Mouse (Mus musculus): ENCODE measurements at regions not wholly inside any gene's neighbourhood (a gene's known extent, or its start where the extent isn't known, plus 50 kb on each side); places are given as distances from the start of the nearest gene placed in this dataset.

DNA sequence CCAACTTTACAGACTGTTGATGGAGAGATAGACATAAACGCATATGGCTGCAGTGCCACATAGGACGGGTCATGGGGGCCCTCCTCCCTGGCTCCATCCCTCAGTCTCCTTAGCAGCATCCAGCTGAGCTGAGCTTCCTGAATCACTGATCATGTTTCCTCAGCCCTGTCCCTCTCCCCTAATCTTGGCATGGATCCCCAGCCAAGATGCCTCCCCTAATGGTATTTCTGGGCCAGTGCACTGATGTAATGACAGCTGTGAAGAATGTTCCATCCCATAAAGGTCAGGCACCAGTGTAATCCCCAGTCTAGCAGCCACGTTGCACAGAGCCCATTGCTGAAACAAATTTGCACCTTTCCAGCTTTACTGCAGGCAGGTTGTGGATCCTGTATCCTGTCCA is 576.5 kb upstream of the Cpeb2 start:
- H3K4me3 ChIP-seq (replicated peaks), result no peak overlapping the region
- H3K4me1 ChIP-seq (replicated peaks), result no peaks in the 10 kb centered on the region
- no peaks in the 10 kb centered on the region for H3K36me3 ChIP-seq
- ATAC-seq (ENCODE audit: low read depth) (no peak), DNase-seq (no peak)
- no peak overlapping the region for H3K27ac ChIP-seq
- no peak overlapping the region for H3K9ac ChIP-seq
- WGBS (ENCODE audit: insufficient replicate concordance), result 55% methylated on average over 3 of the region's 3 CpGs
- H3K4me2 ChIP-seq, result no peak overlapping the region
- H3K9me3 ChIP-seq (replicated peaks), result no peaks in the 10 kb centered on the region
- no peaks in the 10 kb centered on the region for H3K27me3 ChIP-seq

DNA sequence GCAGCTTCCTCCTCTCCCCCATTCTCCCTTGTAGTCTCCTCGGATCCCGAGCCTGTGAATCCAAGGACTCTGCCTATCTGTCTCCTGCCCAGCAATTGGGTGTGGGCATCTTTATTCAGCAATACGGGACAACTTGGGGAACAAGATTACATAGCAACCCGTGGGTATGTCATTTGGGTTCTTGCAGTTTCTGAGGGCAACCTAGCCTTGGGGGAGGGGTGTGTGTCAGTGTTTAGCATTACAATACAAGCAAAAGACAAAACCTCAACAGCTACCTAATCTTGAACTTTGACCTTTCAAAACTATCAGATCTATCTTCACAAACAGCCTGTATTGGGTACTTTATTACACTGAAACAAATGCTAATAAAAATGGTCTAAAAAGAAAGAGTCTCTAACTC is 573.0 kb upstream of the Cpeb2 start:
- no peak overlapping the region for H3K4me2 ChIP-seq
- no peaks in the 10 kb centered on the region for H3K9me3 ChIP-seq (replicated peaks)
- H3K9ac ChIP-seq, result no peak overlapping the region
- no peaks in the 10 kb centered on the region for H3K36me3 ChIP-seq
- ATAC-seq (ENCODE audit: low read depth) (no peak), DNase-seq (no peak)
- no peaks in the 10 kb centered on the region for H3K27me3 ChIP-seq
- WGBS (ENCODE audit: insufficient replicate concordance), result 51% methylated on average over 4 of the region's 4 CpGs
- H3K27ac ChIP-seq, result no peak overlapping the region
- H3K4me1 ChIP-seq (replicated peaks), result no peaks in the 10 kb centered on the region
- no peak overlapping the region for H3K4me3 ChIP-seq (replicated peaks)

DNA sequence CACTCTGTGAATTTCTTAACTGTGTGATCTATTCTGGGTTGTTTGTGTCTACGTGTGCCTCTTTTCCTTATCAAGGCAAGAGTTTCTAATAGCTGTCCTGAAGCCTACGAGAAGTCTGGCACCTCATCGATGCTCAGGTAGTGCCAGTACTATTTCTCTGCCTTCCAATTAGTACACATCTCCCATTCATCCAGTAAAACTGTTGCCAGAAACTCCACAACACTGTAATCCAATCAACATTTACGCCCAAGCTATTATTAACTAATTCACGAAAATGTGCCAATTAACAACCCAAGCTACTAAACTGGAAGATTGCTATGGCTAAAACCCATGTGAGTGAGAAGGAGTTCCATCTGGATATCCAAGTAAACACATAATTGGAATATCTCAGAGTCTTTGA is 553.4 kb upstream of the Cpeb2 start:
- 68% methylated on average over 5 of the region's 5 CpGs for WGBS (ENCODE audit: insufficient replicate concordance)
- H3K4me3 ChIP-seq (replicated peaks), result no peak overlapping the region
- no peaks in the 10 kb centered on the region for H3K9me3 ChIP-seq (replicated peaks)
- no peak overlapping the region for H3K9ac ChIP-seq
- no peaks in the 10 kb centered on the region for H3K4me1 ChIP-seq (replicated peaks)
- ATAC-seq (ENCODE audit: low read depth), result no peak
- H3K27ac ChIP-seq, result no peak overlapping the region
- no peak overlapping the region for H3K4me2 ChIP-seq
- H3K27me3 ChIP-seq, result no peaks in the 10 kb centered on the region
- H3K36me3 ChIP-seq, result no peaks in the 10 kb centered on the region
- DNase-seq, result no peak

DNA sequence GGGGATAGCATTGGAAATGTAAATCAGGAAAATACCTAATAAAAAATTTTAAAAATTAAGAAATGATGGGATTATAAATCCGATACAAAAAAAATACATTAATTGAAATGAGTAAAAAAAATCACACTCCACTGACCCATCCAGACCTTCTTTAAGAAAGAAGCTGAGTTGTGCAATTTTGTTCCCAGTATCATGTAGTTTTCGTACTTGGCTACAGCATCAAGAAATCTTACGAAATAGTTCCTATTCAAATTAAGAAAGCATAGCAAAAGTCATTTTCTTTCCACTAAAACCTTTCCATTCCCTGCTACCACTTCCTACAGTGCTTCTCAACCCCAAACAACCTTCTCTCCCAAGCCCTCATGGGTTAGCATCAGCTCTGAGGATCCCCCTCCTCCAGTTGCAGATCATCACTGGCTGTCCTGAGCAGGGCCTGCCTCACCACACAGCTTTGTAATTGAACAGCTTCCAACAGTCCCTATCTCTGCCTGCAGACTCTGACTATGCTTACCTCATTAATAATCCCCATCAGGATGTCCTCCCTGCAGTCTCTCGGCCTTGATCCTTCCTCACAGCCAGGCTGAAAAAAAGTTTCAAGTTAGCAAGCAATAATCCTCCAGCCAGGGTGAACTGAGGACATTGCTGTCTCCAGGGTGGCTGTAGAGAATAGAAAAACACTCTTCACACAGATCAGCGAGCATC is 547.5 kb upstream of the Cpeb2 start:
- DNase-seq, result no peak
- Histone ChIP-seq H3K27me3 (no peaks in the 10 kb centered on the region), H3K9ac (no peak overlapping the region), H3K27ac (no peak overlapping the region), H3K9me3 (replicated peaks) (no peaks in the 10 kb centered on the region), H3K4me1 (replicated peaks) (no peaks in the 10 kb centered on the region), H3K4me3 (replicated peaks) (no peak overlapping the region), H3K4me2 (no peak overlapping the region), H3K36me3 (no peaks in the 10 kb centered on the region)
- 51% methylated on average over 5 of the region's 5 CpGs for WGBS (ENCODE audit: insufficient replicate concordance)
- no peak for ATAC-seq (ENCODE audit: low read depth)

DNA sequence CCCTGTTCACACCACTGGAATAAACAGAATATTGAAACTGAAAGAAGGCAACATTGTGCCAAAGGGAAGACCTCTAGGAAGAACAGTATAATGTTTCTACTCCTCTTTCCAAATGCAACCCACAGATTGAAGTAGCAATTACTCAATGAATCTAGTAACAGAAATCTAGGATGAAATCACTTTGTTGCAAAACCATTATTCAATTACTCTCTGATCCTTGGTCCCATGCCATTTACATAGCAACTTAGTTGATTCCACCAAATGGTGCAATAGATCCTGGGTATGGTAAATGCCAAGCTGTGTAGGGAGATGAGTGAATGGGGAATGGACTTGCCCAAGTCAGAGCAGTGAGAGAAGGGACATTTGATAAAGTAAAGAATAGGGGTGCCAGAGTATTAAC is 545.8 kb upstream of the Cpeb2 start:
- H3K9ac ChIP-seq, result no peak overlapping the region
- H3K4me2 ChIP-seq, result no peak overlapping the region
- H3K4me3 ChIP-seq (replicated peaks), result no peak overlapping the region
- ATAC-seq (ENCODE audit: low read depth), result no peak
- no peak overlapping the region for H3K27ac ChIP-seq
- no peaks in the 10 kb centered on the region for H3K27me3 ChIP-seq
- DNase-seq, result no peak
- H3K9me3 ChIP-seq (replicated peaks), result no peaks in the 10 kb centered on the region
- H3K4me1 ChIP-seq (replicated peaks), result no peaks in the 10 kb centered on the region
- H3K36me3 ChIP-seq, result no peaks in the 10 kb centered on the region

All from liver, embryonic 13.5 days (tissue).